Mouse (Mus musculus) macrophage (primary cell): Measurements from ENCODE around the gene Qrfp. TPM values are rescaled to one million over a fixed set of nuclear protein-coding genes. Genes with fewer than 3 reads are reported as not detected.

Source experiments
- polyA plus RNA-seq: library from polyadenylated mRNA; stranded (reverse); fragments of 250-400 nt; gene quantifications from 3 replicates; pipeline ENCODE4 v1.2.4, GENCODE M21; 2018; ENCODE audit warnings: inconsistent platforms

Gene Qrfp
- polyA plus RNA-seq, 1 experiment from 2014 or later = not detected

Other genes with a start within 250 kb of the Qrfp start
- gene Fubp3, start 237.9 kb downstream of the Qrfp start, polyA plus RNA-seq = 19.6 to 23.3 TPM (median 20.0 TPM) in 3 replicates
- not detected in 3 replicates for gene Prdm12, start 170.5 kb downstream of the Qrfp start, polyA plus RNA-seq
- gene Exosc2, start 139.9 kb downstream of the Qrfp start, polyA plus RNA-seq = 6.6 to 25.2 TPM (median 7.8 TPM) in 3 replicates
- gene Abl1, start 122.2 kb downstream of the Qrfp start, polyA plus RNA-seq = 31.8 to 37.5 TPM (median 34.7 TPM) in 3 replicates
- gene Fibcd1, start 35.4 kb upstream of the Qrfp start, polyA plus RNA-seq = not detected in 3 replicates
- gene Lamc3, start 76.7 kb upstream of the Qrfp start, polyA plus RNA-seq = not detected in 3 replicates
- not detected in 3 replicates for gene Aif1l, start 139.6 kb upstream of the Qrfp start, polyA plus RNA-seq
- gene Nup214, start 163.9 kb upstream of the Qrfp start, polyA plus RNA-seq = 39.4 to 47.0 TPM (median 40.3 TPM) in 3 replicates